Mouse (Mus musculus): ENCODE results near the gene Nckap5. TPM values are rescaled to one million over a fixed set of nuclear protein-coding genes. Genes with fewer than 3 reads are reported as not detected.

The Nckap5 gene
- total RNA-seq, 2 experiments from 2014 or later, result 14.8 to 19.8 TPM

DNA sequence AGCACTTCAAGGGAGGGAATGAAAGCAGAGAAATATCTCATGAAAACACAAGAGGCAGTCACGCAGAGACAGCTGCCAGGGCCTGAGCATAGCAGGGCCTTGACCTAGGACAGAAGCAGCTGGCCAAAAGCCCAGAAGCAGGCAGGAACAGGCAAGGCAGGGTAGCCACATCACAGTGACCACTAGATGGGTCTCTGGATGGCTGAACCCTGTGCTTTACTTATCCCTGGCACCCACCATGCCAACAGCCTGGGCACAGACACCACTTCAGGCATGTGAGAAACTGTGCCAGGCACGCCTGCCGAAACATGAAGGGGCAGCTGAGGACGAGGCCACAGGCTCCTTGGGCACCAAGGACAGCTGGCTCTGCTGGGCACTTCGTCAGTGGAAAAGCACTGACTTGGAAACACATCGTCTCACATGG is 345.9 kb downstream of the Nckap5 start:
- DNase-seq (ENCODE audit: low spot score in 2 of 2), result peak in 1 of 2 experiments; percentile 28

DNA sequence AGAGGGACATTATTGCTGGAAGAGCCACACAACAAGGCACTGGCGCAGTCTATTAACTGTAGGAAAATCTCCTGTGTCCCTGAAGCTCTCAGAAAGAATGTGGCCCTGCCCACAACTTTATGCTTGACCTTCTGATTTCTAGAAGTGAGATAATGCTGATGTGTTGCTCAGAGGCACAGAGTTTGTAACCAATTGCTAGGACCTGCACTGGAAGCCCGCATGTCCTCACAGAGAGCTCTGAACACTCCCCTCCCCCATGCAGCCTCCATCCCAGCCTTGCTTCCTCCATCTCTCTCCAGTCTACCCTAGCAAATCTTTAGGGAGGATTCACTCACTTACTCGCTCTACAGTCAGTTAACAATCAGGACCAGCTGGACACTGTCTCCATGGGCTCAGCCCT is 346.9 kb downstream of the Nckap5 start:
- DNase-seq (ENCODE audit: low spot score in 2 of 2), result no peak

DNA sequence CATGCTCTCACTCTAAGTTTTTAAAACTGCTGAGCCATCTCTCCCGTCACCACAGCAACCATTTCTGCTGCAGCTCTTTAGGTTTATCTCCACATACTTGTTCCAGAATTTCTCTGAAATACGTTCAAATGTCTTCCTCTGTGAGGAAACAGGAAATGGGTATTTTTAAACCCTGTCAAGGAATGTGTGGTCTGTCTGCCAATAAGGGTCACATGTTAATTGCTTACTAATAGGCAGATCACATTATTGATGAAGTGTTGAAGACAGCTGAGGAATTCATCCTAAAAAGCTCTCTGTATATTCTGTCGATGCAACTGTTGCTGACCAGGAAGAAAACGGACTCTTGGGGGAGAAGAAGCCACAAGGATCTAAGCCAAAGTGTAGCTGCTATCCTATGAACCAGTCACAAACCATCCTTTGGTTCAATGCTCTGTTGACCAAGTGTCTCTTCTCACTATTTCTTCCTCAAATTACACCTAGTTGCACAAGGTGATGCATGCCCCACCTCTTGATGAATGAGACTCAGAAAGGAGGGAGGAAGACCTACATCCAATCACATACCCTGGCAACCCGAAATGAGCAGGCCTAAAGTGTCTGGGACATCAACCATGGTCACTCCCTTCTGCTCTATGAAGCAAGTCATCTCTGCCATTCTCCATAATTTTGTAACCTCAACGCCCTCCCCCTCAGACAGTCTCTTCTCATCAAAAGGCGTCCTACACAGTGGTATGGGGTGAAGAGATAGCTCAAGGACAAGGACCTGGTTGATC is 349.0 kb downstream of the Nckap5 start:
- no peak for DNase-seq (ENCODE audit: low spot score in 2 of 2)

DNA sequence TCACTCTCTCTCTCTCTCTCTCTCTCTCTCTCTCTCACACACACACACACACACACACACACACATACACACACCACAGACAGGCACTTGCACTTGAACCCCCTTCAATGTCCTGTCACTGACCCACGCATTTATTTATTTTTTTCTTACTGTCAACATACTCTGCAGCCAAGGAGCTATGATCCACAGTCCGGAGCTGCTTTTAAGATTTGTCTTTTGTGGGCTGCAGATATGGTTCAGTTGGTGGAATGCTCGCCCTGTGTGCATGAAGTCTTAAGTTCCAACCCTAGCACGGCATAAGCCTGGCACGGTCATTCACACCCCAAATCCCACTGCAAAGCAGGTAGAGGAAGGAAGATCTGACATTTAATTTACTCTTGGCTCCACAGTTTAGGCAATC is 357.6 kb downstream of the Nckap5 start:
- DNase-seq (ENCODE audit: low spot score in 2 of 2), result no peak

DNA sequence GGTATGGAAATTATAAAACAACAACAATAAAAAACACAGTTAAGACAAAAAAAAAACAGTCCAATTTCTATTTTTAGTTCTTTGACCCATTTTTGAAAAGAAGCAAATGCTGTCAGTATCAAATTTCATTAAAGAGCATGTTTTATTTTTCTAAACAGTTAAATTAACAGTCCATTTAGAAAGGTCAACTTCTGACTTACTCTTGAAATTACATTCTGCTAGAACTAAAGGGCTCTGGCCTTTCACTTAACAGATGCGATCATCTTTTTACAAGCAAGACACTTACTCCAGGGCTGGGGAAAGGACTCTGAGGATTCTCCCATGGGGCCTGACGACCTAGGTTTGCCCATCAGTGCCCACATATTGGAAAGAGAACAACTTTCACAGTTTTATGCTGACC is 359.2 kb downstream of the Nckap5 start:
- DNase-seq (ENCODE audit: low spot score in 2 of 2), result no peak

DNA sequence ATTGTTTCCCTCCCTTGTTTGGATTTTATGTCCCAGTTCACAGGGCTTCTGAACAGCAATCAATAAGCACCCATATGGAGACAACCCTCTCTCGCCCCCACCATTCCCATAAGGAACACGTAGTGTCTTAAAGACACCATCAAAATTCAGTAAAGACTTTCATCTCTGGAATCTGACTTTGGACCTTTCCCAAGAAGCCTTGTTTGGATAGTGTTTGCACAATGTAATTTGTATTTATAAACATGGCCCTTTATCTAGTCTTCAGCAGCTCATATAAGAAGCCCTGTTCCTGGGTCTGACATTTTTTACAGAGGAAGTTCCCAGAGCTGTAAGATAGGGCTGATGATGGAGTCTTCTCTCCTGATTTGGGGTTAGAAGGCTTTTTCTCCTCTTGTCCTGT is 359.7 kb downstream of the Nckap5 start:
- DNase-seq (ENCODE audit: low spot score in 2 of 2), result no peak

DNA sequence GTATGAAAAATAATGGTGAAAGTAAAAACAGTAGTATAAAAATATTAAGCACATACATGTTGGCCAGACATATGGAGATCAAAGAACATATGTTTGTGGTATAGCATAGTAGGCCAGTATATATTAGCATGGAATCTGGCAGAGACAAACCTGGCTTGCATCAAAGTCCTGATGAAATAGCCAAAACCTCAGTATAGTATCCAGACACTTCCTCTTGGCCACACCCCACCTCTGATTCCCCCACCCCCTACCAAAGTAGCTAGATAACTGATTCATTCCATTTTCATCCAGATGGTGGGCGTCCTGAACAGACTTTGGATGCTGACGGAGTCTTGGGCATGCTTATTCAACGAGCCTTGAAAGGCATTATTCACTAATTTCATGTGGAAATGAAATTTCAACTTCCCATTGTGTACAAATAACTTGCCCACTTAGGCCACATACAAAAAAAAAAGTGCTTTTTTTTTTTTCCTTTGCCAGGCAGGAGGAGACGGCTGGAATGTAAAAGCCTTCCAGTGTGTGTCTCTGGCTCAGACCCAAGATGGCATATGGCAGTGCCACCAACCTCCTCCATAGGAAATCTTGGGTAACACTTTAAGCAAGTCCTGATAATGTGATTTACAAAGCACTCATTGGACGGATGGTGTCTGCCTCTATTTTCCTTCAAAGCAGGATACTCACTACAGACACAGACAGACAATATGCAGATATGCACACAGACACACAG is 360.6 kb downstream of the Nckap5 start:
- DNase-seq (ENCODE audit: low spot score in 2 of 2), result peak in 1 of 2 experiments; percentile 28

DNA sequence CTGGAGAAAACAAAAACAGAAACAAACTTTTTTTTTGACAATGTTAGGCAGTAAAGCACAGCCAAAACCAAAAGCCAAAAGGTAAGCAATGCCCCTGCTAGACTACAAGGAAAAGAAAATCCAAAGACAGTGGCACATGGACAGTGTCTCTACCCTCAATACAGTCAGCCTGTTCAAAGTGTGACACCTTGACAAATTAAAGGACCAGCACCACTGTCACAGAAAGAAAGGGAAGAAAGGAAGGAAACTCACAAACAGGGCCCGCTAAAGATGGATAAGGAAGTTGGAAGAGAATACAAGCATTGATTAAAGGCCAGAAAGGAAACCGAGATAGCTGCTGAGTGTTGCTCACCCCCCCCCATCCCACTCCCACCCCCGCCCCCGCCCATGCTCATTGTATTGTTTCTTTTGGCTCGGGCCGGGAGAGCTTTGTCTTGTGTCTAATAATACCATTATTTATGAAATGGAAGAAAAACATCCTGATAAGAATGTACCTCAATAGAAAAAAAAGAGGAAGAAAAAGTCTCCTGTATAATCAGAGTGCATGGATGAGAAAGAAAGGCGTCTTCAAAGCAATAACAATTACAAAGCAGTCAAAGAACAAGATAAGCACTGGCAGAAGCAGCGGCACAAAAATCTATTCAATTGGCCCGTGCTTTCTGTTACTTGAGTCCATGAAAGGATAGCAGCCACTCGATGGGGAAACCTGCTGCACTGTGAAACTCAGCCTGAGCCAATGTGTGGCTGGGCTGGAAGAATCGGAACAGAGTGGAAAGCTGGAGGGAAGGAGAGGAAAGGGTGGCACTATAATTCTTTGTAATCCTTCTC is 368.9 kb downstream of the Nckap5 start:
- no peak for DNase-seq (ENCODE audit: low spot score in 2 of 2)

DNA sequence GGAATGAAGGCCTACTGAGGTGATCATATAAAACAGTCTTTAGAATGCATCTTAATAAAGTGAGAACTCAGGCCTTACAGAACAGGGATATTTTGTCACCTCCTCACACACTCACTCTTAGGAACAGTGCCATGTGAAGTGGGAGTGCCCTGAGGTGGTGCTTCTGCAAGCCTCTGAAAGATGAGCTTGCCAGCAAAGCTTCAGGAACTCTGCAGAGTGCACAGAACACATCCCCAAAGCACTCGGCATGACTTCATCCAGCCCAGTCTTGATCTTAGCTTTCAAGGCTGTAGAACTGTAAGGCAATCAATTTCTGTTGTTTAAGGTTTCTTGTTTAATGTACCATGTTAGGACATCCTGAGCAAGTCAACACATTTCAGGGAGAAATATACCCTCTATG is 372.9 kb downstream of the Nckap5 start:
- DNase-seq (ENCODE audit: low spot score in 2 of 2), result no peak

DNA sequence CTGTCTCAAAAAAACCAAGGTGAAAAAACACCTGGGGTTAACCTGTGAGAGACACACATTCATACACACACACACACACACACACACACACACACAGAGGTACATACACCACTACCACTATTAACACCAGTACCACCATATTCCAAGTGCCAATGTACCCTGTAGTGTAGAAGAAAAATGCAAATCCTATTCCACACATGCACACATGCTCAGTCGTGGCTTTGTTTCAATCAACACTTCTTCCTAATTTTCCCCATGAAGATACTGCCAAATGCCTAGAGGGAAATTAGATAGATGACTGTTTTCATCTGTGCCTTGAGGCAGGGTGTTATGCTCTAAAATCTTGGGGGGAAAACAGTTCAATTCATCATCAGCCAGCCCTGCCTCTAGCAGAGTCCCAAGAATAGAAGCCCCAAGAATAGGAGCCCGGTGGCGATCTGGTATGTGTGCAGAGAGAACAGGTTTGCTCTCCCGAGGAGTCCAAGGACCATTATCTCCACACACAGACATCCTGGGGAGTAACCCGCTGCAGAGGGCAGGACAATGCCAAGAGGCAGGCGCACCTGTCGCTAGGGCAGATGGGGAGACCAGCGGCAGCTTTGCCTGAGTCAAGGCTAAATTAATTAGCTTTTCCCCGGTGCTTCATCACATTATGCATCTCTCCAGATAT is 376.0 kb downstream of the Nckap5 start:
- DNase-seq (ENCODE audit: low spot score in 2 of 2), result peak in 1 of 2 experiments; percentile 16

DNA sequence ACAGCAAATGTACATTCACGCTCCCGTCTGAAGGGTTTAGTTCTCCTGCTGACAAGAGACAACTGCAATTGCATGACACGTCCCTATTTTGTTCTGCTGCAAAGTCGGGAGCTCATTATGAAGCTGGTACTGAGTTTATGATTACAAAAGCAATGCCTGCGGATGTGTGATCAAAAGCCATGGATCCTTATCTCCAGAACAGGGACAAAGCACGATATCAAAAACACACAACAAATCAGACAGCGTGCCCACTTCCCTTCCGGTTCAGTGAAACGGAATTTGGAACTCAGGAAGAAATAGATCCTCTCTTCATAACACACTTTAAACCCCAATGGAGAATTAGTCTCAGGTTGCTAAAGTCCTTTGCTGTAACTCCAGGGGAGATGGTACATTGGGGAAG is 379.1 kb downstream of the Nckap5 start:
- DNase-seq (ENCODE audit: low spot score in 2 of 2), result no peak

DNA sequence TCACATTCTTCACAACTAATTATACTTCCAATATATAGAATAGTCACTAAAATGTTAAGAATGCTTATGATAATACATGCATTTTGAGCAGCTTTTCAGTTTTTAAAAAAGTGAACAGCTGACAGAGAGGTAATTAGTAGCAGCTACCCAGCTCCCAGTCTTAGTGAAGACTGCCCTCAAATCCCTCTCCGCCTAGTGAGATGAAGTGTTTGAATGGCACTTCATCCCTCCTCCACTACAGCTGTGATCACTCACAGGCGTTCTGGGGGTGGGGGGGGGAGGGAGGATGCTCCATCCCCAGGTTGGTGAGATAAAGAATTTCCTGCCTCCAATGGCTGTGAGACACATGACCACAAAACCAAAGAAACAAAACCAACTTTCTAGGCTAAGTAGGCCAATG is 381.2 kb downstream of the Nckap5 start:
- no peak for DNase-seq (ENCODE audit: low spot score in 2 of 2)

DNA sequence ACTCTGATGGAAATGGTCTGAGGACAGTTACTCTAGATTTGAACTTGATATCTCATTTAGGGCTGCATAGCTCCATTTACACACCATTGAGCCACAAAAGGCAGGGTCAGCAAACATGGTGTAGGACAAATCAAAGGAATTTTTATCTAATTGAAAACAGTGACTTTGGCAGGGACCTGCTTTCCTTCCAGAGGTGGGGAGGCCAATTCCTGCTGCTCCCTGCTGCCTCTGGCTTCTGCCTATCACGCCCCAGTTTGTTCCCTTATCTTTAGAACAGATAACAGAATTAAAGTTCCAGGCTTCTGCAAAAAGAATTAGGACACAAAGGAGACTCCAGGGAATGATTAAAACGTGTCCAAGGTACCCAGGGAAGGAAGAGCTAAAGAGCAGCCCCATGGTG is 386.7 kb downstream of the Nckap5 start:
- DNase-seq (ENCODE audit: low spot score in 2 of 2), result no peak

DNA sequence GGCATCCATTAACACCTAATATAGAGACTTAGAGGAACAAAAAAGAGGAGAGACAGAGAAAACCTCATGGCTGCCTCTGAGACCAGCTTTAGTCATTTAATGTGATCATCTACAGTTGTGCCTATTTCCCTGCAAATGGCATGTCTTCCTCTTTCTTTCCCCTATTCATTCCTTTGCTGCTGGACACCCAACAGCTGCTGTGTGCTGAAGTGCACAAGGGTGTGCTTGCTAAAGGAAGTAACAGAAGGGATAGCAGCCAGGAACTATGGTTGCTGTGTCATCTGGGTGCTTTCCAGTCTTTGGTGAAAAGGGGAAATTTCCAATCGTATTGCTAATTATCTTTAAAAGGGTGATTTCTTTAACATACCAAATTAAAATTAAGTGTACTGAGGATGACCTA is 387.9 kb downstream of the Nckap5 start:
- DNase-seq (ENCODE audit: low spot score in 2 of 2), result no peak

DNA sequence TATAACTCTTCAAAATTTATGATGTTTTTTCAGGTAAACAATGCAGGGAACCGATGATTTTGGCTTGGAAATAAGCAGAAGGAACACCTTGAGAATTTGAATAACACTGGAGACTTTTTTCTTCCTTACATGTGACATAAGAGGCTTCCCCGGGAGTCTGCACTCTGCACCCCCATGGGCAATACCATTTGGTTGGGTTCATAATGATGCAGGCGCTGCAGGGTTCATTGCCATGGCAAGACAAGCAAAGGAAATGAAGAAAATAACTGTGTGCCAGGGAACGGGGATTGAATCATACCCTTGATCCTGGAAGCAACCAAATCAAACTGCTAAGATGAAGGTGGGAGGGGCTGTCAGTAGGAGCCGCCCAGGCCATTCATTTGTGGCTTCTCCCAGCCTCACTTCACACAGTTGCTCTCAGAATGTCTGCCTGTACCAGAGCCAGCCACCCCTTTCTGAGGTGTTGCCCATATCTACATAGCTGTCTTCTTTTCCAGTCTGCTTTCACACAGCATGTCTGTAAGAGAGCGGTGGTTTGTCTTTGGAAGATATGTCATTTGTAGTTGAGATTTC is 392.5 kb downstream of the Nckap5 start:
- DNase-seq (ENCODE audit: low spot score in 2 of 2), result no peak

DNA sequence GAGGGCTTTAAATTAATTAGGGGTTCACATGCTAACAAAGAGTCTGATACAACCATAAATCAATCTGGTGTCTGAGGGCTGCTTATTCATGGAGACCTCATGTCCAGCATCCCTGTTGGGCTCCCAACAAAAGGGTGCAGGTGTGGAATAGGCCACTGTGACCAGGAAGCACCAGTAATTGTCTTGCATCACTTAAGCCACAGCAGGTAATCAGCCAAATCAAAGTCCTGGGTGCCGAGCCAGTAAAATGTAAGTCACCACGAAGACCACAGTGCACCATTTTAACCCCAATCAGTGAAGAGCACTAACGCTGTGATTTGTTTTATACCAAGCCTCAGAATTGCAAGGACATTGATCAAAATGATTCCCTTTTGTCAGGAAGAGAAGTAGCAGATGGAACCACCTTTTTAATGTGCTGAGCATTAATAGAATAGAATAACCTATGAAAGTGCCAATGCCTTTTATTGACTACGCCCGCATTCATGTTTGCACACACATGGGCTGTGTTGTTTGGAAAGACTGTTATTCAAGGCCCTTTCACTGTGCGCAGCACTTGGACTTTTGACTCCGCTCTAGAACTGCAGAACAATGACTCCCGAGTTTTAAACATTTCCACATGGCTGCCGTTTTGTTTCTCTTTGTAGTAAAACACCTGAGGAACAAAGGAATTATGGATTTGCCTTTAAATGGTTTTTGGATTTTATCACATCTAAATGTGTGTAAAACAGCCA is 393.5 kb downstream of the Nckap5 start:
- no peak for DNase-seq (ENCODE audit: low spot score in 2 of 2)

DNA sequence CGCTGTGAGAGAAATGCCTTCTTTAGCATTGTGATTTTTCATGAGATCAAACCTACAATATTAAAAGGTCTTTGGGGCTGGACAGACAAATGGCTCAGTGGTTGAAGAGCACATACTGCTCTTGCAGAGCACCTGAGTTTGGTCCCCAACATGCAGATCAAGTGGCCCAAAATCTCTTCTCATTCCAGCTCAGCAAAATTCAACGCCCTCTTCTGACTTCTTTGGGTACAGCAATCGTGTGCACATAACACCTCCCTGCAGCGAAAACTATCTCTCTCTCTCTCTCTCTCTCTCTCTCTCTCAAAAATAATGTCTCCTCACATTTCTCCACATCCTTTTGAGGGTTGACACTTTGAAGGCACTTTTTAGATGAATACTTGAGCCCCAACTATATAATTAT is 398.3 kb downstream of the Nckap5 start:
- no peak for DNase-seq (ENCODE audit: low spot score in 2 of 2)

DNA sequence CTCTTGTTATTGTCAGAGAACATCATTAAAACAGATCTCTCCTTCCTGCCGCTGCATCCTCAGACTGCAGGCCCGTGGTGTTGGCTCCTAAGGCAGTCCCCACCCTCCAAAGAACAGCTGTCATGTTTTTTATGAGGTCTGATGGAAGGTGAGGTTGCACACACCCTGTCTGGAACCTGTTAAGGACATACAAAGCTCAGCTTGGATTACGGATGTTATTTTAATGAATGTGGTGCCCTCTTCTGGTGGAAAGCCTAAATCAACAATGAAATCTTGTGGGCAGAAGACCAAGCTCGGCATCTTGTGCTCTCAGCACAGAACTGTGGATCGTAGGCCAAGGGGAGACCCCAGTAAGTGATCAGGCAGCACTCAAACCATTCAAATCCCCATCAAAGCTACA is 399.0 kb downstream of the Nckap5 start:
- DNase-seq (ENCODE audit: low spot score in 2 of 2), result peak; percentile 76 to 86

DNA sequence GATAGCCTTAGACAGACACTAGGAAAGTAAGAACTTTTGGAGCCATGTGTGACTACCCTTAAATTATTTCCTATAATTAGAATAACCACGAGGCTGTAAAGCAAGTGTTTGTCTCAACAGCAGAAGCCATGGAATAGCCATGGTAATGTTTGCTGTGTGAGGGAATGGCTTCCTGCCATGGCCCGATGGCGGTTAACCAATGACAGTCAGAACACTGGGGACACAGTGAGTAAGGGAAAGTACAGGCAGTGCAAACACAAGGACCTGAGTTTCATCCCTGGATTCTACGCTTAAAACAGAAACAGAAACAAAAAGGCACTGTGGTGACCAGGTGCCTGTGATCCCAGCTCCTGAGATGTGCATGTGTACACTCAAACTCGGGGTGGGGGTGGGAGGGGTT is 419.2 kb downstream of the Nckap5 start:
- no peak for DNase-seq (ENCODE audit: low spot score in 2 of 2)

DNA sequence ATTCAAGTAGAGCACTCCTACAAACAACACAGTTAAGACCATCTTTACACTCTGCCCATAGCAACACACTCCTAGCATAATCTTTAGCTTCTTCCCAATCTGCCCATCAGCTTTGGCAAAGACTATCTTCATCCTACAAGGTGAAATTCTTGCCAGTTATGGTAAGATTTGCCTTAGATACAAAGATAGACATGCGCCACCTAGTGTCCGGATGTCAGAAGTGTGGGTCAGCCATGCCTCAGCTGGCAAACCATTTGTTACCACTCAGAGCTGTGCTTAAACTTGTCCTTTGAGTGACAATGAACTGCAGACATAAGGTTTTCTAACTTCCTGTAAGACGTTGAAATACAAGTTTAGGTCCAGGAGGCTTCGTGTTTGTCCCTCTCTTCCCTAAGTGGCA is 422.7 kb downstream of the Nckap5 start:
- no peak for DNase-seq (ENCODE audit: low spot score in 2 of 2)

Data from layer of hippocampus, postnatal 14 days (tissue).